Mouse (Mus musculus): Measurements from ENCODE around the gene Ppm1n.

GRCm38 (mm10) chr7:19234652-19235051 lies 45.2 kb downstream of the Ppm1n start:
- TF ChIP-seq CTCF (IDR thresholded peaks at IDR 0.05; ENCODE audit: low read depth) (no peak), EP300 (optimal IDR thresholded peaks at IDR 0.05) (no peak)

Data from stomach, postnatal 0 days (tissue).